In the genomic region with DNA sequence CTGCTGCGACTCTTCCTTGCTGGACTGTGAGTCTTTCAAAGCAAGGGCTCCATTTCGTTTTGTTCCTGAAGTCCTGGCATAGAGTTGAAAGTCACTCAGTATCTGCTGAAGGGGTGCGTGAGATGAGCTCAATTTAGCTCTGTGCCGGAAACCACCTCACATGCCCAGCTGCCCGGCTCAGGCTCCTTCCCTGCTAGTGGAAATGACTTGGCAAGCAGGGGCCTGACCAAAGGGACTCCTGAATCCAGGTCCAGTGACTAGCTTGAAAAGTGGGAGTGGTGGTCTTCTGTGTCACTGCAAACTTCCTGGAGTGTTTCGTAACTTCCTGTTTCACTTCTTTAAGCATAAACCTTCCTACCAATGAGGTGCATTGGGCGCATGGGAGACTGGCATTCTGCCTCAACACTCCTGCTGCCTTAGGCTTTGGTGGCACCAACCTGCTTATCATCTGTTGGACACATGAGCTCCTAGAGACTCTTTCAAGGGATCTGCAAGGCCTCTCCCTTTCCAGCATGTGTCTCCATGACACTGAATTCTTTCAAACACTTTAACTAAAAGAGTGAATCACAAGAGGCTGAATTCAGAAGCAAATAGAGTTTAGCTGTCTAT, we compare ENCODE assay signal across 15 mouse cellular contexts. TPM values are rescaled to one million over a fixed set of nuclear protein-coding genes. Genes with fewer than 3 reads are reported as not detected.
DNase-seq lines count a peak whose midpoint lies in the region; ATAC-seq and TF ChIP-seq lines count a peak whose summit lies in the region.
"Had no signal": no experiment of that assay in that cellular context is flagged by ENCODE, and none has a peak within 500 bp of the region (broad histone marks: within the 10 kb centered on the region; RNA-seq: fewer than 3 reads in every experiment).

No protein-coding gene starts in this region.

- no peak overlapping the region for H3K4me3 ChIP-seq in midbrain, embryonic 11.5 days (ENCODE audit: low read depth, low read length)
- no peak overlapping the region for H3K4me3 ChIP-seq in midbrain, postnatal 0 days (ENCODE audit: low read depth, low read length)
- H3K4me3 ChIP-seq: left cerebral cortex, adult 2 months; liver, embryonic 15.5 days had no signal

- H3K4me1 ChIP-seq in midbrain, embryonic 11.5 days (ENCODE audit: control insufficient read depth, insufficient read depth, low read length): peaks cover 7% of the 10 kb centered on the region
- no peaks in the 10 kb centered on the region for H3K4me1 ChIP-seq in midbrain, postnatal 0 days (ENCODE audit: insufficient read depth, low read length)

- 89% methylated on average over 7 of the region's 7 CpGs for WGBS in midbrain, embryonic 11.5 days
- WGBS in midbrain, postnatal 0 days: 87% methylated on average over 7 of the region's 7 CpGs

- intact Hi-C loops in heart, postnatal 10 days (cut with DNase I): loop anchor here (5.0 to 10.0 kb wide), 2 partner anchors 59 to 187 kb away; a partner anchor contains a TSS

- ATAC-seq in cerebellum, adult (ENCODE audit: insufficient number of reproducible peaks, low FRiP score, low TSS enrichment): no peak
- ATAC-seq in midbrain, embryonic 11.5 days (ENCODE audit: low FRiP score): no peak
- no peak for ATAC-seq in midbrain, postnatal 0 days (ENCODE audit: low FRiP score)
- ATAC-seq: midbrain, embryonic 16.5 days had no signal

- no peak overlapping the region for H3K9ac ChIP-seq in midbrain, embryonic 11.5 days (ENCODE audit: low read length)
- no peak overlapping the region for H3K9ac ChIP-seq in midbrain, postnatal 0 days (replicated peaks; ENCODE audit: low read length, poor library complexity, severe bottlenecking)
- H3K9ac ChIP-seq: liver, embryonic 15.5 days had no signal

- no peaks in the 10 kb centered on the region for H3K27me3 ChIP-seq in midbrain, embryonic 11.5 days (ENCODE audit: control insufficient read depth, insufficient read depth, low read length)
- no peaks in the 10 kb centered on the region for H3K27me3 ChIP-seq in midbrain, postnatal 0 days (ENCODE audit: insufficient read depth, low read length)
- H3K27me3 ChIP-seq in splenic B cell, adult 2 months (ENCODE audit: control insufficient read depth, insufficient read depth, low read length, poor library complexity, severe bottlenecking): no peaks in the 10 kb centered on the region
- H3K27me3 ChIP-seq: liver, embryonic 15.5 days had no signal

- peak; percentile 33 to 42 for DNase-seq in cerebellum, postnatal 14 days
- DNase-seq in midbrain, embryonic 11.5 days (ENCODE audit: low spot score, missing footprints): peak; percentile 57
- no peak for DNase-seq in midbrain, postnatal 0 days (ENCODE audit: low spot score)
- peak; percentile 42 to 58 for DNase-seq in heart, postnatal 10 days
- DNase-seq in splenic B cell, adult 2 months (ENCODE audit: low read depth, low spot score): peak; percentile 51
- DNase-seq in embryo, embryonic 10 days (ENCODE audit: low spot score): no peak
- no peak for DNase-seq in frontal cortex, adult 2 months (ENCODE audit: extremely low spot score in 1 of 2, low spot score in 1 of 2)
- DNase-seq: adrenal gland, postnatal 10 days; gastrocnemius, postnatal 10 days; kidney, adult 8-10 months; thymus, adult 18-20 months had no signal

- H3K36me3 ChIP-seq in midbrain, embryonic 11.5 days (ENCODE audit: control insufficient read depth, insufficient read depth, low read length): no peaks in the 10 kb centered on the region
- no peaks in the 10 kb centered on the region for H3K36me3 ChIP-seq in midbrain, postnatal 0 days (ENCODE audit: insufficient read depth, low read length)
- H3K36me3 ChIP-seq in splenic B cell, adult 2 months (ENCODE audit: control insufficient read depth, insufficient read depth, low read length, poor library complexity, severe bottlenecking): peaks cover 50% of the 10 kb centered on the region

- no peak for TF ChIP-seq CTCF in midbrain, postnatal 0 days (IDR thresholded peaks at IDR 0.05)

- H3K9me3 ChIP-seq in midbrain, embryonic 11.5 days (ENCODE audit: control insufficient read depth, low read length): no peaks in the 10 kb centered on the region
- no peaks in the 10 kb centered on the region for H3K9me3 ChIP-seq in midbrain, postnatal 0 days (ENCODE audit: low read length)
- H3K9me3 ChIP-seq: liver, embryonic 15.5 days had no signal

- no peak overlapping the region for H3K4me2 ChIP-seq in midbrain, embryonic 11.5 days
- no peak overlapping the region for H3K4me2 ChIP-seq in midbrain, postnatal 0 days (ENCODE audit: low read depth, low read length, poor library complexity, severe bottlenecking)
- H3K4me2 ChIP-seq: liver, embryonic 15.5 days had no signal

- H3K27ac ChIP-seq in midbrain, embryonic 11.5 days (ENCODE audit: low read depth, low read length): no peak overlapping the region
- no peak overlapping the region for H3K27ac ChIP-seq in midbrain, postnatal 0 days (ENCODE audit: low read depth, low read length)
- H3K27ac ChIP-seq: left cerebral cortex, adult 2 months; liver, embryonic 15.5 days had no signal

RNA-seq across cellular contexts. Expression of a gene that starts 9.7 kb away (rescaled TPM):
- 0.77 and 1.4 TPM in 2 replicates for polyA plus RNA-seq in midbrain, embryonic 11.5 days (2014; fragmentation: Nextera tagmentation; extraction: Ambion mirVana)
- total RNA-seq in midbrain, postnatal 0 days (2014; rRNA removed): 2.4 and 2.7 TPM in 2 replicates
- polyA plus RNA-seq in midbrain, postnatal 0 days (2015; fragmentation: Nextera tagmentation; extraction: Ambion mirVana): 1.3 and 1.9 TPM in 2 replicates
- total RNA-seq in heart, postnatal 10 days (2021): 1 to 10 TPM; 1.6 to 2.6 TPM
- polyA plus RNA-seq in frontal cortex, adult 2 months (2012; rRNA removed): 1.00 and 1.6 TPM in 2 replicates

RNA-seq across cellular contexts. Expression of a gene that starts 15.7 kb away (rescaled TPM):
- 0.11 TPM in 1 of 2 replicates, not detected in the other for polyA plus RNA-seq in midbrain, embryonic 11.5 days (2014; fragmentation: Nextera tagmentation; extraction: Ambion mirVana)
- 0.66 and 0.82 TPM in 2 replicates for total RNA-seq in midbrain, postnatal 0 days (2014; rRNA removed)
- polyA plus RNA-seq in midbrain, postnatal 0 days (2015; fragmentation: Nextera tagmentation; extraction: Ambion mirVana): 1.1 and 1.4 TPM in 2 replicates
- total RNA-seq in heart, postnatal 10 days (2021): 10 to 100 TPM in 1 of 2 experiments, 1 to 10 TPM in 1; 9.0 to 12.2 TPM
- polyA plus RNA-seq in frontal cortex, adult 2 months (2012; rRNA removed): 0.99 and 1.0 TPM in 2 replicates

RNA-seq across cellular contexts. Expression of a gene that starts 23.9 kb away (rescaled TPM):
- 14.9 and 17.9 TPM in 2 replicates for polyA plus RNA-seq in midbrain, embryonic 11.5 days (2014; fragmentation: Nextera tagmentation; extraction: Ambion mirVana)
- 10.5 and 19.5 TPM in 2 replicates for total RNA-seq in midbrain, postnatal 0 days (2014; rRNA removed)
- polyA plus RNA-seq in midbrain, postnatal 0 days (2015; fragmentation: Nextera tagmentation; extraction: Ambion mirVana): 10.0 and 10.1 TPM in 2 replicates
- total RNA-seq in heart, postnatal 10 days (2021): 1 to 10 TPM; 5.5 to 6.1 TPM
- 3.6 and 4.8 TPM in 2 replicates for polyA plus RNA-seq in frontal cortex, adult 2 months (2012; rRNA removed)

RNA-seq across cellular contexts. Expression of a gene that starts 38.9 kb away (rescaled TPM):
- polyA plus RNA-seq in midbrain, embryonic 11.5 days (2014; fragmentation: Nextera tagmentation; extraction: Ambion mirVana): 1.5 and 2.8 TPM in 2 replicates
- total RNA-seq in midbrain, postnatal 0 days (2014; rRNA removed): 0.71 and 1.2 TPM in 2 replicates
- polyA plus RNA-seq in midbrain, postnatal 0 days (2015; fragmentation: Nextera tagmentation; extraction: Ambion mirVana): 0.77 and 0.94 TPM in 2 replicates
- 1 to 10 TPM; 4.1 to 4.6 TPM for total RNA-seq in heart, postnatal 10 days (2021)
- 0.84 and 1.9 TPM in 2 replicates for polyA plus RNA-seq in frontal cortex, adult 2 months (2012; rRNA removed)

Comparison
In these comparisons a context has a peak if more than half of its experiments do, and no peak if none do; other contexts are left out.
1. DNase-seq: peak in cerebellum, postnatal 14 days (2 of 2), midbrain, embryonic 11.5 days (single experiment), heart, postnatal 10 days (2 of 2) and splenic B cell, adult 2 months (single experiment); none in midbrain, postnatal 0 days (single experiment), embryo, embryonic 10 days (single experiment) and frontal cortex, adult 2 months (0 of 2).